Mouse (Mus musculus) fibroblast of lung, adult 2 months (primary cell): Measurements from ENCODE around the gene Sh2d3c.
A peak's percentile ranks its signal among the peaks of the same experiment; 100 is the strongest.

ENCODE experiments used
- DNase-seq: peaks from one replicate; pipeline ENCODE4 v3.0.0-alpha.2; 2011; ENCODE audit warnings: low read depth

The Sh2d3c gene

GRCm38 (mm10) chr2:32791297-32791696 is 70.4 kb downstream of the Sh2d3c start:
- DNase-seq: peak; percentile 31

GRCm38 (mm10) chr2:32795748-32796418 is 75.0 kb downstream of the Sh2d3c start:
- no peak for DNase-seq

GRCm38 (mm10) chr2:32798251-32798962 is 77.6 kb downstream of the Sh2d3c start:
- no peak for DNase-seq
